Mouse (Mus musculus): ENCODE data around the gene Cct8. TPM values are rescaled to one million over a fixed set of nuclear protein-coding genes. Genes with fewer than 3 reads are reported as not detected.

The Cct8 gene
- polyA plus RNA-seq (2012; rRNA removed), result 328 and 344 TPM in 2 replicates

GRCm38 (mm10) chr16:87495716-87496447 lies at the start of gene Cct8:
Cct8 (minus strand) TSS chr16:87495873.

GRCm38 (mm10) chr16:87454419-87455179 lies 41.1 kb downstream of the Cct8 start, which contains the start of gene Usp16:
Usp16 (plus strand) TSS chr16:87454703.

GRCm38 (mm10) chr16:87440184-87440686 lies 55.4 kb downstream of the Cct8 start, which contains the start of gene Rwdd2b:
Rwdd2b (minus strand) TSS chr16:87440573.

Other genes starting within 250 kb of the Cct8 start
- gene N6amt1, start 141.7 kb downstream of the Cct8 start, polyA plus RNA-seq (2012; rRNA removed), result 17.0 and 21.6 TPM in 2 replicates
- 13.7 and 18.7 TPM in 2 replicates for gene Ltn1, start 63.3 kb downstream of the Cct8 start, polyA plus RNA-seq (2012; rRNA removed)
- gene Rwdd2b, start 55.3 kb downstream of the Cct8 start, polyA plus RNA-seq (2012; rRNA removed), result 8.0 and 9.5 TPM in 2 replicates
- gene Usp16, start 41.2 kb downstream of the Cct8 start, polyA plus RNA-seq (2012; rRNA removed), result 38.8 and 60.1 TPM in 2 replicates
- 0.10 and 0.36 TPM in 2 replicates for gene Map3k7cl, start 57.5 kb upstream of the Cct8 start, polyA plus RNA-seq (2012; rRNA removed)
- 27.0 and 28.9 TPM in 2 replicates for gene Bach1, start 203.1 kb upstream of the Cct8 start, polyA plus RNA-seq (2012; rRNA removed)

All from central nervous system, embryonic 11.5 days (tissue).